Mouse (Mus musculus): ENCODE measurements around the gene Ppp2r5d. TPM values are rescaled to one million over a fixed set of nuclear protein-coding genes. Genes with fewer than 3 reads are reported as not detected.

The Ppp2r5d gene
- polyA plus RNA-seq, 1 experiment from 2014 or later: 52.5 TPM

DNA sequence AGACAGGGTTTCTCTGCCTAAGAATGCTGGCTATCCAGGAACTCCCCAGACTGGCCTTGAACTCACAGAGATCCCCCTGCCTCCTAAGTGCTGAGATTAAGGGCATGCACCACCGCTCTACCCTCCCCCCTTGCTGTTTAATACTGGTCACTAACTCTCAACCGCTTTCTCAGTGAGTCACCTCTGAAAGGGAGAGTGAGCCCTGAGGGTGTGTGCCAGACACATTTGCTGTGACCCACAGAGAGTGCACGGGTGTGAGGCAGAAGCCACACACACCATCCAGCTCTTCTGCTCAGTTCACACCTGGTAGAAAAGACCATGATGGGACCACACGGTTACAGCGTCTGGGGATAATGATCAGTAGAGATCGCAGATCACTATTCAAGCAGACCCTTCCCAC is 6.4 kb downstream of the Ppp2r5d start:
- Histone ChIP-seq H3K4me2 (no peak overlapping the region), H3K36me3 (ENCODE audit: control insufficient read depth, insufficient read depth, low read length) (no peaks in the 10 kb centered on the region; the same call in 1 of the 2 replicates), H3K9ac (ENCODE audit: low read depth, low read length) (no peak overlapping the region), H3K9me3 (replicated peaks; ENCODE audit: control insufficient read depth, low read length) (no peaks in the 10 kb centered on the region), H3K27me3 (ENCODE audit: control insufficient read depth, insufficient read depth, low read length) (no peaks in the 10 kb centered on the region), H3K27ac (ENCODE audit: low read depth, low read length) (no peak overlapping the region), H3K4me3 (ENCODE audit: low read depth, low read length) (no peak overlapping the region), H3K4me1 (ENCODE audit: control insufficient read depth, insufficient read depth, low read length) (peaks cover 12% of the 10 kb centered on the region)
- ATAC-seq (replicated peaks; ENCODE audit: insufficient number of reproducible peaks, low FRiP score, low TSS enrichment): no peak
- WGBS (ENCODE audit: insufficient replicate concordance): 86% methylated on average over 6 of the region's 6 CpGs

DNA sequence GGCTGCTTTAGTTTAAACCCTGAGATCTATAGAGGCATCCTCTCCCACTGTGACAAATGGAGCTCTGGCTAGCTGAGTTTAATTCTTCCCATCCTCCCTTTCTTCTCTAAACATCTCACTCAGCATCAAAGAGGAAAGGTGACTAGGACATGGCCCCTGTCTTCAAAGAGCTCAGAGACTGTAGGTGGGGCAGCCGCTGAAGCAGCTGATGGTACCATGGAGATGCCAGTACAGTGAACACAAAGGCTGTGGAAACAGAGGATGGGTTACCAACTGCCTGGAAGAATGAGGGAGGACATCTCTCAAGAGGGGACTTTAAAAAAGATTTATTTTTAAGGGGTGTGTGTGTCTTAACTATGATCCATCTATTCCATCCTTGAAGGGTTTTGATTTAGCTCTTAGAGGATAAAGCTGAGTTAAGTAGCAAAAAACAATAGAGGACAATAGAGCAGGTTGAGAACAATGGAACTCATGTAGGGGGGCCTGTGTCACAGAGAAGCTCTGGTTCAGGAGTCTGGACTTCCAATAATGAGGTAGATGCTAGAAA is 10.3 kb downstream of the Ppp2r5d start:
- no peaks in the 10 kb centered on the region; the same call in 1 of the 2 replicates for H3K36me3 ChIP-seq (ENCODE audit: control insufficient read depth, insufficient read depth, low read length)
- WGBS (ENCODE audit: insufficient replicate concordance): 88% methylated on average over 1 of the region's 1 CpGs
- no peaks in the 10 kb centered on the region for H3K27me3 ChIP-seq (ENCODE audit: control insufficient read depth, insufficient read depth, low read length)
- H3K9ac ChIP-seq (ENCODE audit: low read depth, low read length): no peak overlapping the region
- peaks cover 4% of the 10 kb centered on the region; the same call in 1 of the 2 replicates for H3K4me1 ChIP-seq (ENCODE audit: control insufficient read depth, insufficient read depth, low read length)
- no peak overlapping the region for H3K27ac ChIP-seq (ENCODE audit: low read depth, low read length)
- no peaks in the 10 kb centered on the region for H3K9me3 ChIP-seq (replicated peaks; ENCODE audit: control insufficient read depth, low read length)
- ATAC-seq (replicated peaks; ENCODE audit: insufficient number of reproducible peaks, low FRiP score, low TSS enrichment): no peak
- H3K4me2 ChIP-seq: no peak overlapping the region
- no peak overlapping the region for H3K4me3 ChIP-seq (ENCODE audit: low read depth, low read length)

DNA sequence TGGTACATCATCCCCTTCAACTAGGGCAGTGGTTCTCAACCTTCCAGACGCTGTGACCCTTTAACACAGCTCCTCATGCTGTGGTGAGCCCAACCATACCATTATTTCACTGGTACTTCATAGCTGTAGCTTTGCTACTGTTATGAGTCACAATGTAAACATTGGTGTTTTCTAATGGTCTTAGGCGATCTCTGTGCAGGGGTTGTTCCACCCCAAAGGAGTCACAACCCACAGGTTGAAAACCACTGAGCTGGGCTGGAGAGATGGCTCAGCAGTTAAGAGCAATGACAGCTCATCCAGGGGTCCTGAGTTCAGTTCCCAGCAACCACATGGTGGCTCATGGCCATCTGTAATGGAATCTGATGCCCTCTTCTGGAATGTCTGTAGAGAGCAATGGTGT is 13.5 kb downstream of the Ppp2r5d start:
- Histone ChIP-seq H3K9me3 (replicated peaks; ENCODE audit: control insufficient read depth, low read length) (no peaks in the 10 kb centered on the region), H3K36me3 (ENCODE audit: control insufficient read depth, insufficient read depth, low read length) (0 out of 2 replicates have a peak, but pooled peaks cover under 1% of the 10 kb centered on the region), H3K27ac (ENCODE audit: low read depth, low read length) (no peak overlapping the region), H3K9ac (ENCODE audit: low read depth, low read length) (no peak overlapping the region), H3K27me3 (ENCODE audit: control insufficient read depth, insufficient read depth, low read length) (no peaks in the 10 kb centered on the region), H3K4me3 (ENCODE audit: low read depth, low read length) (no peak overlapping the region), H3K4me1 (ENCODE audit: control insufficient read depth, insufficient read depth, low read length) (peaks cover 4% of the 10 kb centered on the region; the same call in 1 of the 2 replicates), H3K4me2 (no peak overlapping the region)
- ATAC-seq (replicated peaks; ENCODE audit: insufficient number of reproducible peaks, low FRiP score, low TSS enrichment): no peak
- 91% methylated on average over 2 of the region's 2 CpGs for WGBS (ENCODE audit: insufficient replicate concordance)

DNA sequence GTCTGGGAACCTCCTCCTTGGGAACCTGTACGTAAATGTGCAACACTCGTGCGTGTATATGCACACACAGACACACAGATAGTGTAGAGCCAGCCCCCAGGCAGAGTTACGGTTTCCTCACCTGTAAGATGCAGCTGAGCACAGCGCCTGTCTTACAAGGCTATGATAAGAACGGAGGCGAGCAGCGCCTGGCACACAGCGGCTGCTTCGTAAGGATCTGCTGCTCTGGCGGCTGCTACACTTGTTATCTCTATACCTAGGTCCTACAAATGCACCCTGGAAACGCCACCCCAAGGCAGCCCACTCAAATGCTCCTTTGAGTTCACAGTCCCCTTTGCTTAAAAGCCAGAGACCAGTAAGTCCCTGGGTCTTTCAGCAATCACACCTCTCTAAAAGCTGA is 14.2 kb downstream of the Ppp2r5d start:
- Histone ChIP-seq H3K27ac (ENCODE audit: low read depth, low read length) (no peak overlapping the region), H3K9me3 (replicated peaks; ENCODE audit: control insufficient read depth, low read length) (no peaks in the 10 kb centered on the region), H3K4me1 (ENCODE audit: control insufficient read depth, insufficient read depth, low read length) (peaks cover 4% of the 10 kb centered on the region; the same call in 1 of the 2 replicates), H3K4me2 (no peak overlapping the region), H3K9ac (ENCODE audit: low read depth, low read length) (no peak overlapping the region), H3K27me3 (ENCODE audit: control insufficient read depth, insufficient read depth, low read length) (no peaks in the 10 kb centered on the region), H3K4me3 (ENCODE audit: low read depth, low read length) (no peak overlapping the region), H3K36me3 (ENCODE audit: control insufficient read depth, insufficient read depth, low read length) (peaks cover 7% of the 10 kb centered on the region)
- WGBS (ENCODE audit: insufficient replicate concordance): 73% methylated on average over 12 of the region's 12 CpGs
- no peak for ATAC-seq (replicated peaks; ENCODE audit: insufficient number of reproducible peaks, low FRiP score, low TSS enrichment)

DNA sequence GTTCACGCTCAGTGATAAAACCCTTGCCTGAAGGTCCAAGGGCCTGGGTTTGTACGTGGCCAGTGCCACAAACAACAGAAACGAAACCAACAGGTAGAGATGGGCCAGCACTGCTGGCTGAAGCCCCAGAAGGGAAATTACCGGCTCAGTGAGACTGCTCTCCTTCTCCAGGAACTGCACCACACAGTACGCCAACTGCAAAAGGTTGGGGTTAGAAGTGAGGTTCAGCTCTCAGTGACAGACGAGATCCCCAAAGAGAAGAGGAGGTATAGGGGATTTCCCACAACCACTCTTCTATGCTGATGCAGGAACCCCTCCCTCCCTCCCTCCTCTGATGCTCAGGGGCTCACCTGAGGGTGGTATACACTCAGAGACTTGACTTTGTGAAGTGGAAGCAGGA is 19.0 kb downstream of the Ppp2r5d start:
- no peaks in the 10 kb centered on the region for H3K9me3 ChIP-seq (replicated peaks; ENCODE audit: control insufficient read depth, low read length)
- H3K27ac ChIP-seq (ENCODE audit: low read depth, low read length): no peak overlapping the region
- peaks cover 28% of the 10 kb centered on the region for H3K36me3 ChIP-seq (ENCODE audit: control insufficient read depth, insufficient read depth, low read length)
- no peak for ATAC-seq (replicated peaks; ENCODE audit: insufficient number of reproducible peaks, low FRiP score, low TSS enrichment)
- H3K9ac ChIP-seq (ENCODE audit: low read depth, low read length): no peak overlapping the region
- no peak overlapping the region for H3K4me3 ChIP-seq (ENCODE audit: low read depth, low read length)
- H3K4me1 ChIP-seq (ENCODE audit: control insufficient read depth, insufficient read depth, low read length): peaks cover 12% of the 10 kb centered on the region
- H3K4me2 ChIP-seq: no peak overlapping the region
- H3K27me3 ChIP-seq (ENCODE audit: control insufficient read depth, insufficient read depth, low read length): no peaks in the 10 kb centered on the region
- 87% methylated on average over 6 of the region's 6 CpGs for WGBS (ENCODE audit: insufficient replicate concordance)

DNA sequence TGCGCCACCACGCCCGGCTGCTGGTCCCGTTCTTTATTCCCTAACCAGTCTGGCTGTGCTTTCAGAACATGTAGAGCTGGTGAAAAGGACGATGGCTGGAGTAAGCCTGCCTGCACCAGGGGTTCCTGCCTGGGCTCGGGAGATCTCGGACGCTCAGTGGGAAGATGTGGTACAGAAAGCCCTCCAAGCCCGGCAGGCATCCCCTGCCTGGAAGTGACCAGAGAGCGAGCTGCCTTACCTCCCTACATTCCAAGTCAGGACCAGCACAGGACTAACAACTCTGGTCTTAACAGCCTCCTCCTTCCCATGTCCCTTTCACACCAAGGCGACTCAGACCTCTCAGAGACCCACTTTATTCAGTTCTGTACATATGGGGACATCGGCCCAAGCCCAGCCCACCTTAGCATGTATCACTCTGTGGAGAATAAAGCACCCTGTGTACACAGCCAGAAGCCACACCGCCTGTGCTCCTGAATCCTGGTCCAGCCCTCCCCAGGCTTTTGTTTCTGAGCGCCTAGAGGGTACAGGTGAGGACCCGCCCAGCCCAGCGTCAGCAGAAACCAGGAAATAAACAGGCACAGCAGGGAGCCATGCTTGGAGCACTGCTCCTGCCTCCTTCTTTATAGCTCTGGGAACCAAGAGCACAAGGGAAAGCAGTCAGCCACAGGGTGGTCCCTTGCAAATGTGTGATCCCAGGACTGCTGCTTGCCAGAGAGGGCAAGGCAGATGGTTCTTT is 22.1 kb downstream of the Ppp2r5d start:
- no peak overlapping the region for H3K9ac ChIP-seq (ENCODE audit: low read depth, low read length)
- H3K27ac ChIP-seq (ENCODE audit: low read depth, low read length): no peak overlapping the region
- 81% methylated on average over 16 of the region's 16 CpGs for WGBS (ENCODE audit: insufficient replicate concordance)
- no peak for ATAC-seq (replicated peaks; ENCODE audit: insufficient number of reproducible peaks, low FRiP score, low TSS enrichment)
- peaks cover 27% of the 10 kb centered on the region for H3K4me1 ChIP-seq (ENCODE audit: control insufficient read depth, insufficient read depth, low read length)
- H3K36me3 ChIP-seq (ENCODE audit: control insufficient read depth, insufficient read depth, low read length): peaks cover 30% of the 10 kb centered on the region
- no peaks in the 10 kb centered on the region for H3K27me3 ChIP-seq (ENCODE audit: control insufficient read depth, insufficient read depth, low read length)
- H3K4me2 ChIP-seq: no peak overlapping the region
- no peaks in the 10 kb centered on the region for H3K9me3 ChIP-seq (replicated peaks; ENCODE audit: control insufficient read depth, low read length)
- no peak overlapping the region for H3K4me3 ChIP-seq (ENCODE audit: low read depth, low read length)

DNA sequence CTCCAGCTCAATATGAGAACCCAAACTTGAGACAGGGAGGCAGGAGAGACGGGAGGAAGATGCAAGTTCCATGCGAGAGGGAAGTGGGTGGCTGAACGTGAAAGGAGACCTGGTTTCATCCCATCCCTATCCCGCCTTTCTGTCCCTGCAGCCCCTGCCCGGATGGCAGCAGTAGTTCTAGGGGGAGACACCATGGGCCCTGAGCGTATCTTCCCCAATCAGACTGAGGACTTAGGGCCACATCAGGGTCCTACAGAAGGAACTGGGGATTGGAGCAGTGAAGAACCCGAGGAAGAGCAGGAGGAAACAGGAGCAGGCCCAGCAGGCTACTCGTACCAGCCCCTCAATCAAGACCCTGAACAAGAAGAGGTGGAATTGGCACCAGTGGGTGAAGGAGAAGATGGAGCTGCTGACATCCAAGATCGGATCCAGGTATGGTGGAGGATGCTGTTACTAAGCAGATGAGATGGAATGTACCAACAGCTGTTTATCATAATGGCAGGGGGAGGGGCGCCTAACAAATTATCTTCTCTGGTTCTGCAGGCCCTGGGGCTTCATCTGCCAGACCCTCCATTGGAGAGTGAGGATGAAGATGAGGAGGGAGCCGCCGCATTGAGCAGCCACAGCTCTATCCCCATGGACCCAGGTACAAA is 23.3 kb downstream of the Ppp2r5d start:
- peak overlapping the region; percentile 93 for H3K4me3 ChIP-seq (ENCODE audit: low read depth, low read length)
- WGBS (ENCODE audit: insufficient replicate concordance): 23% methylated on average over 12 of the region's 12 CpGs
- H3K9ac ChIP-seq (ENCODE audit: low read depth, low read length): peak overlapping the region; percentile 75
- peaks cover 28% of the 10 kb centered on the region for H3K4me1 ChIP-seq (ENCODE audit: control insufficient read depth, insufficient read depth, low read length)
- no peaks in the 10 kb centered on the region for H3K27me3 ChIP-seq (ENCODE audit: control insufficient read depth, insufficient read depth, low read length)
- peak overlapping the region; percentile 91 for H3K4me2 ChIP-seq
- peak overlapping the region; percentile 62 for H3K27ac ChIP-seq (ENCODE audit: low read depth, low read length)
- ATAC-seq (replicated peaks; ENCODE audit: insufficient number of reproducible peaks, low FRiP score, low TSS enrichment): no peak
- no peaks in the 10 kb centered on the region for H3K9me3 ChIP-seq (replicated peaks; ENCODE audit: control insufficient read depth, low read length)
- H3K36me3 ChIP-seq (ENCODE audit: control insufficient read depth, insufficient read depth, low read length): peaks cover 40% of the 10 kb centered on the region

DNA sequence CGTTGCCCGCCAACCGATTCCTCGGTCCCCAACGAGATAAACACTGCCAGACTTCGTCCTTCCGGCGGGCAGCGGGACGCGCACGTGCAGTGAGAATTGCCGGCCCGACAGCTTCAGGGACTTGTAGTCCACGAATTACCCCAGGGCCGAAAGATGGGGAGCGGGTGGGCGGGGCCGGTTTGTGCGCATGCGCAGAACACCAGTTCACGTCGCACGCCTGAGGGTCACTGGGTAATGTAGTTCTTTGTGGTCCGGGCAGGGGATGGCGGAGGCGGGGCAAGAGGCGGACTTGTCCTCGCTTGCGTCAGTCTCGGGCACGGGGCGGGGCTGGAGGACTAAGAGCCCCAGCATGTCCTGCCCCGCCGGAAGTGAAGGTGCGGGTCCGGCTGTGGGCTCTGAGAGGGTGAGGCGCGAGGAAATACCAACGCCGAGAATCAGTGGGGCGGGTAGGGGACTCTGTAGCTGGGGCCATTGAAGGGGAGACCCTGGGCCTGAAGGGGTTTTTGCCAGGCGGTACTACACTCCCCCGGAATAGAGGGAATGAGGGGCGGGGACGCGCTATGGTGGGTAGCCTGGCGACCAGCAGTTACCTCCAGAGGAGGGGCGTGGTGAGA is 24.0 kb downstream of the Ppp2r5d start, which contains the start of gene Klhdc3:
TSS of gene Klhdc3 (minus strand) at position 155 of the 614 bp plus-strand sequence.
- peak within 1 kb of the TSS; percentile 94 for H3K27ac ChIP-seq (ENCODE audit: low read depth, low read length)
- H3K36me3 ChIP-seq (ENCODE audit: control insufficient read depth, insufficient read depth, low read length): peaks cover 42% of the 10 kb centered on the region
- no peaks in the 10 kb centered on the region for H3K9me3 ChIP-seq (replicated peaks; ENCODE audit: control insufficient read depth, low read length)
- H3K9ac ChIP-seq (ENCODE audit: low read depth, low read length): peak within 1 kb of the TSS; percentile 85
- under 1% methylated on average over 49 of the region's 49 CpGs for WGBS (ENCODE audit: insufficient replicate concordance)
- H3K4me3 ChIP-seq (ENCODE audit: low read depth, low read length): peak within 1 kb of the TSS; percentile 93
- peak; percentile 93 for ATAC-seq (replicated peaks; ENCODE audit: insufficient number of reproducible peaks, low FRiP score, low TSS enrichment)
- peaks cover 28% of the 10 kb centered on the region for H3K4me1 ChIP-seq (ENCODE audit: control insufficient read depth, insufficient read depth, low read length)
- H3K27me3 ChIP-seq (ENCODE audit: control insufficient read depth, insufficient read depth, low read length): no peaks in the 10 kb centered on the region
- H3K4me2 ChIP-seq: peak within 1 kb of the TSS; percentile 91
